Mouse (Mus musculus) ES-Bruce4 (cell line): ENCODE data around the gene Kirrel3.

Experiments
- CTCF ChIP-seq: IDR thresholded peaks from one replicate; pipeline ENCODE4 v1.8.1; 2011; ENCODE audit warnings: low read depth, low read length
- EP300 ChIP-seq: IDR thresholded peaks from 2 replicates; pipeline ENCODE4 v1.6.1; 2011; ENCODE audit warnings: low read depth, low read length; ENCODE audit not compliant: insufficient read depth

DNA sequence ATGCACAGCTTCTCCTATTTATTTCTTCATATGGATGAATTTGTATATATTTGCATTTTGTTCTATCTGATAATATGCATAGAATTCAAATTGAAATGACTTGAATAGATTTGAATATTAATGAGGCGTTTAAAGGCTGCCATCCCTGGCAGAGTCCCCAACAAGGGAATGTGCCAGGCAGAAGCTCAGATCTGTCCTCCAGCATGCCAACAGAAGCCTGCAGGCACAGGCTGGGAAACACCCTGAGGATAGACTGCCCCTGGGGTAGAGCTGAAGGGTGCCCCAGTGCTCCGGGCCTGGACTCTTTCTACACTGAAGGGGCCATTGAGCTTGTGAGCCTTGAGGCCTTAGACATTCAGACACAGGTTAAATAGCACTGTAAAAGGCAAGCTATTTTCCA is 21.5 kb downstream of the Kirrel3 start:
- TF ChIP-seq EP300 (no peak), CTCF (no peak)
